Mouse (Mus musculus) splenic B cell, adult 2 months (primary cell): ENCODE results near the gene Msx3.

Experiments
- DNase-seq: peaks from one replicate; pipeline ENCODE4 v3.0.0-alpha.2; 2011; ENCODE audit warnings: low read depth, low spot score
- H3K27me3 ChIP-seq: 2 replicates; pipeline ENCODE4 v1.6.1; 2012; ENCODE audit warnings: mild to moderate bottlenecking, low read length, moderate library complexity, mixed read lengths; ENCODE audit not compliant: control insufficient read depth, poor library complexity, insufficient read depth, severe bottlenecking
- H3K36me3 ChIP-seq: 2 replicates; pipeline ENCODE4 v1.6.1; 2012; ENCODE audit warnings: mild to moderate bottlenecking, low read length, moderate library complexity, mixed read lengths; ENCODE audit not compliant: control insufficient read depth, poor library complexity, insufficient read depth, severe bottlenecking

Gene Msx3

DNA sequence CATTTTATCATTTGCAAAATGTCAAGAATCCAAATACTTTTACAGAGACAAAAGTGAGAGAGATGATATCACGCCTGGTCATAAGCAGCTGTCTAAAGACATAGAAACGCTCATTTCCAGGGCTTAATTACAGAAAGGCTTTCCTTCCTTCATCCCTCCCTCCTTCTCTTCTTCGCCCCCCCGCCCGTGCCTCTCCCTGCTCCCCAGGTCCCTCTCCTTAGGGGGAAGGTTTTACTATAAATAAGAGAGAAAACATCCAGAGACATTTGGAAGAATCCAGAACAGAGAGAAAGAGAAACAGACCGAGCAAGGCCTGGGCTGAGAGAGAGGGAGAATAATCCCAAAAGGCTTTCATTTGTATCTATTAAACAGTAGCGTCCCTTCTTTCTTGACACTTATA lies 13.4 kb downstream of the Msx3 start:
- Histone ChIP-seq H3K27me3 (no peaks in the 10 kb centered on the region), H3K36me3 (no peaks in the 10 kb centered on the region)
- no peak for DNase-seq

DNA sequence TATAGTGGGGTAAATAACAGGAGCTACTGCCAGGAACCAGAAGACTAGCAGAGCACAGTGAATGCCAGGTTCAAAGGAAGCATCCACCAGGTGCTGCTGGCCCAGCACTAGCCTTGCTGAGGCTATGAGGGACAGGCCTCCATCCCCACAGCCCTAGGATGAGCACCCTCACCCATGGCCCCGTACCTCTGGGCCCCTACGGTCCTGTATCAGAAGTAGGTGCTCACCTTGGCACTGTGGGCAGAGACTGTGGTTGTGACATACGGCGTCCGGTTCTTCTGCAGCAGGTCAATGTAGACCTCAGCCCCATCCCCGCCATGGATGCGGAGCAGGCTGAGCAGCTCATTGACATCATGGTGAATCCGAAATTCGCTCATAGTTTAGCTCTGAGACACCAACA lies 15.5 kb downstream of the Msx3 start:
- Histone ChIP-seq H3K27me3 (no peaks in the 10 kb centered on the region), H3K36me3 (peaks cover 8% of the 10 kb centered on the region)
- DNase-seq, result no peak

DNA sequence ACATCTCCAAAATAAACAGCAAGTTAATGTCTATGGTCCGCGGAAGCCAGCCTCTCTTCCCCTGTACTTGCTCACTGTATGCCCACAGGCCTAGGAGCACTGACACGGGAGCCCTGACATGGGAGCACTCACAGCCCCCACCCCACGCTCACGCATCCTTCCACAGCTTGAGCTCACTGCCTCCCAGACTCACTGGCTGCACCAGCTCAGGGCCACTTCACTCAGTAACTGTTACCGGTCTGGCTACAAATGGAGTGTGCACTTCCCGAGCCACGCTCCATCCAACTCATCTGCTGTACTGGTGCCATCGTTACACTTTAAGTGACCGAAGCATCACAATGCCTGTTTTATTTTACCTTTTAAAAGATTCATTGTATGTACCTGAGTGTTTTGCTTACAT lies 16.5 kb downstream of the Msx3 start:
- Histone ChIP-seq H3K36me3 (peaks cover 13% of the 10 kb centered on the region), H3K27me3 (no peaks in the 10 kb centered on the region)
- no peak for DNase-seq

DNA sequence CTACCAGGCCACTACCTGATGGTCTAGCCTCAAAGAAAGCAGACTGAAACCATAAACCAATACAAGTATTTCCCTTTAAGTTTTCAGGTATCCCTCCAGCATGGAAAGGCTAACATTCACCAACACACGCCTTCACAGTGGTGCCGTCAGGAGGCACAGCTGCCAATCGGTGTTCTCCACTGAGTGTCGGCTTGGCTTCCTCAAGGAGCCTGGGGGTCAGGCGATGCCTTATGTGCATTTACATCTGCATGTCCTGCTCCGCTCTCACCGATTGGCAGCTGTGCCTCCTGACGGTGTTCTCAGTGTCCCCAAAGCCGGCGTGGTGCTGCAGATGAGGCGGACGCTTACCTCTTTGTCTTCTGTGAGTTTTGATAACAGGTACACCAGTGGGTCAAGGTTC lies 17.1 kb downstream of the Msx3 start:
- DNase-seq, result no peak
- no peaks in the 10 kb centered on the region for H3K27me3 ChIP-seq
- H3K36me3 ChIP-seq, result peaks cover 13% of the 10 kb centered on the region

DNA sequence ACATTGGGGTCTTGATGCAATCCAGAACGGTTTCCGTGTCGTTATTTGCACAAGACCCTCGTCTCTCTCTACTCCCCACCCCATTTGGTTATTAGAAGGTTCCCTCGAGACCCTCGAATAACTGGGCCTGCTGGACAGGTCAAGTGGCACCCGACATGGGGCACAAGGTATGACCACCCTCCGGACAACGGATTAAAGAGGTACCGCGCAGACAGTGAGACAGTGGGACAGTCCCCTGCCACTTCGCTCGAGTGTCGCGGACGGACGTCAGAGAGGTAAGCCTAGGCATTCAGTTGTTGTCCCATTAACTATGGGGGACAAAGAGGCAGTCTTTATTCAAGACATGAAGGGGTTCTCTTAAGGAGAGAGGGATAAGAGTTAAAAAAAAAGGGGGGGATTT lies 37.6 kb downstream of the Msx3 start:
- no peak for DNase-seq
- no peaks in the 10 kb centered on the region for H3K27me3 ChIP-seq

DNA sequence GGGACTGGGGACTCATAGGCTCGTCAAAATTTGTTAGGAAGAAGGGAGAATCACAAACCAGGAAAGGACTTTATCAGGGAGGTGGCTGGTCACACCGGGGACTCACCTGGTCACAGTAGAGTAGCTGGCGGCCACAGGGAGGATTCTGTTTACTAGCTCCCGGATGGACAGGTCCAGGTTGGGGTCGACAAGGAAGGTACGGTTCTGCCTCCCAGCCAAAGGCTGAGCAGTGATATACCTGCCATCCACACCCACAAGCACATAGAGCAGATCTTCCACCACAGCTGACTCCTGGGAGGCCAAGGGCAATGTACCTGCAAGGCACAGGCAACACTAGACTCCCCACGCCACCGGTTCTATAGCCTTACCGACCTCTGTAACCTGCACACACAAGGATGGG lies 41.1 kb downstream of the Msx3 start:
- DNase-seq, result no peak
- Histone ChIP-seq H3K27me3 (no peaks in the 10 kb centered on the region), H3K36me3 (peaks cover 3% of the 10 kb centered on the region)

More for the DNA sequence above, 37.6 kb downstream of the Msx3 start:
- no peaks in the 10 kb centered on the region for H3K36me3 ChIP-seq

DNA sequence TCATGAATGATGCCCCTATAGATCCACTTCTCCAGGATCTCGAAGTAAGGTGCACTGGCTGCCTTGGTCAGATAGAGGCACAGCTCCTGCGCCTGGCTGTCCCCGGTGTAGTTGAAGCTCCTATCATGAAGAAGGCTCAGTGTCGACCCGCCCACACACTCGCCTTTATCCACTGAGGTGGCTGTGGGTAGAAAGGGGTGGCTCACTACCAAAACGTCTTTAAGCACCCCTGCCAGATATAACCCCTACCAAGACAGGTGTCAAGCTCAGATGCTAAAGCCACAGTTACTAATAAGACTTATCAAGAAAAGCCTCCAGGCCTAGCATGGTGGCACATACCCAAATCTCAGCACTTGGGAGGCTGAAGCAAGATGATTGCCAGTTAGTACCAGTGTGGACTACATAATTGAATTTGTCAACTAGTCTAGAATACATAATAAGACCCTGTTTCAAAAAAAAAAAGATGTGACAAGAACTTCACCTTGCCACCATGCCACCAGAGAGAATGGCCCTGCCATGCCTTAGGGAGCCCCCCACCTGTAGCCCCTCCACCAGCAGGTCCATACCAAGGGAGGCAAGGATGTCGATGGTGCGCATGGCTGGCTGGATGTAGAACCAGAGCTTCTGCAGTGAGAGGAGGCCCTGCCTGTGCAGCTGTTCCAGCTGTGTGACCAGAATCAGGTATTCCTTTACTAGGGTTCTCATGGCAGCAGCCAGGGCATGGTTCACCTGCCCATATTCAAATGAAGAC lies 41.9 kb downstream of the Msx3 start:
- Histone ChIP-seq H3K27me3 (no peaks in the 10 kb centered on the region), H3K36me3 (peaks cover 4% of the 10 kb centered on the region)
- DNase-seq, result no peak

DNA sequence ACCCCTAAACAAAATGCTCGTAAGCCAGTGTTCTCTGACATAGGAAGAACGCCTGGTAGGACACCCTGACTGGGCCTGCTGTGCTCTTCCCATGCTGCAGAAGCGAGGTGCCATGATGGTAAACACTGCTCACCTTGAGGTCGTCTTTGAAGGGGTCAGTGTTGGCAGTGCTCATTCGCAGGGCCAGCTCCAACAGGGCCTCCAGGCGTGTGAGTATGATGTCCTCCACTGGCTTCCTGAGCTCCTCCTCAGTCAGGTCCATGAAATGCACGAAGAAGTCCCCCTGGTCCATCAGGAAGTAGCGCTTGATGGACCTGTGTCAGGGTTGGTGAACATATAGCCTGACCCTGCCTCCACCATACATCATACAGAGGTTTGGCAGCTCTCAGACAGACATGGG lies 44.2 kb downstream of the Msx3 start:
- DNase-seq, result no peak
- no peaks in the 10 kb centered on the region for H3K27me3 ChIP-seq
- peaks cover 6% of the 10 kb centered on the region for H3K36me3 ChIP-seq

DNA sequence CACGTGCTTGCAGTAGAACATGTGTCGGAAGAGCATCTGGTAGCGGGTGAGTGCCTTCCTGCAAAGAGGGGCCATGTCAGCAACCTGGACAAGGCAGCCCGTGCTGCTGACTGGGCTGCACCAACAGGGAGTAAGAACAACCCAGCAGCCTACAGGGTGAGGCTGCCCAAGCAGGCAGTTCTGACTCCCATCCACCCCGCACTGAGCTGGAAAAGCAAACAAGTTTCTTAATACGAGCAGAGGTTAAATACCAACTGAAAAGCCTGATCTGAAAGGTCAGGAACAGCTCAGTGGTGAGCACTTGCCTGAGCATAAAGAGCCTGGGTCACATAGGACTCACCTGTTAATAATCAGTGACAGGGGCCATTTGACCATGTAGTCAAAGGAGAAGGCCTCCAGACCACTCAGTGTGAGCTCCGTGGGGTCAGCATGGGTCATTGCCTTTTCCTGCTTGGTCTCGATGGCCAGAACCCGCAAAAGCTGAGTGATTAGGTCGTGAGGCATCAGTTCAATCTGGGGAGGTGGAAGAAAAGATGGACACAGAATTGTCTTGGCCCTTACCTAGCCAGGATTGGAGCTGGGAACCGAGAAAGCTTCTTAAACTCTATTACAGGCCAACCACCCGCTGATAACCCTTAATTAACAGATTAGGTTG lies 47.7 kb downstream of the Msx3 start:
- DNase-seq, result no peak
- peaks cover 10% of the 10 kb centered on the region for H3K36me3 ChIP-seq

DNA sequence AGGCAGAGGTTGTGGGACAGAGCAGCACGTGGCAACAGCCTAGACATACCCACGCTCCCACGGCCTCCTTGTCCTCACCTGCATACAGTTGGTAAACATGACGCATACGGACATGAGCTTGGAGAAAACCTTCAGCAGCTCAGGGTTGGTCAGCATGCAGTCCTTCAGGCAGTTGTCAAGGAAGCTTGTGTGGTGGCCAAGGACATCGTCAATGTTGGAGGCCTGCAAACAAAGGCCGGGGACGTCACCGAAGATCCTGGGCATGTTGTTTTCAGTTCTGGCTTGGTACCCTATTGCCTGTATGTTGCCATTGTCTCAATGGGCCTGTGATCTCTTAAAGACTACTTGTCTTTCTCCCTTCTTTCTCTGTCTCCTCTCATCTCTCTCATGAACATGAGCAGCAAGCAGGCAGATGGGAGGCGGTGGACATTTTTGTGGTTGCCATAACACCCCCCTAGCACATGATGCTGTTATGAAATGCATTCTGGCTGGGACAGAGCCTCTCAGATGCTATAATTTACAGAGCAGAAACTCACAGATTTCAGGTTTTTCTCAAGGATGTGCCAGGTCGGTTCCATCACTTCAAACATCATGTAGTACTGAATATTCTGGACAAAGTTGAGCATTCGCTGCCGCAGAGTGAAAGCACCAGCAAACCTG lies 50.1 kb downstream of the Msx3 start:
- H3K27me3 ChIP-seq, result no peaks in the 10 kb centered on the region
- DNase-seq, result no peak
- peaks cover 7% of the 10 kb centered on the region for H3K36me3 ChIP-seq

More for the DNA sequence above, 47.7 kb downstream of the Msx3 start:
- no peaks in the 10 kb centered on the region for H3K27me3 ChIP-seq
